Mouse (Mus musculus): ENCODE measurements around the gene Cers6. TPM values are rescaled to one million over a fixed set of nuclear protein-coding genes. Genes with fewer than 3 reads are reported as not detected.

Cers6 gene
- polyA plus RNA-seq, 1 experiment from 2014 or later, result 8.4 TPM

GRCm38 (mm10) chr2:69049179-69049578 is 187.9 kb downstream of the Cers6 start:
- 76% methylated on average over 7 of the region's 7 CpGs for WGBS (ENCODE audit: insufficient replicate concordance)
- Histone ChIP-seq H3K27me3 (no peaks in the 10 kb centered on the region), H3K36me3 (replicated peaks) (no peaks in the 10 kb centered on the region), H3K27ac (replicated peaks) (no peak overlapping the region), H3K9ac (no peak overlapping the region), H3K4me3 (replicated peaks) (no peak overlapping the region), H3K9me3 (replicated peaks) (no peaks in the 10 kb centered on the region), H3K4me1 (replicated peaks) (no peaks in the 10 kb centered on the region), H3K4me2 (no peak overlapping the region)
- no peak for ATAC-seq (ENCODE audit: insufficient read depth)

- H3K36me3 ChIP-seq (replicated peaks), result no peaks in the 10 kb centered on the region
- no peak for ATAC-seq (ENCODE audit: insufficient read depth)
- H3K4me1 ChIP-seq (replicated peaks), result no peaks in the 10 kb centered on the region
- H3K9ac ChIP-seq, result no peak overlapping the region
- no peak overlapping the region for H3K4me2 ChIP-seq
- H3K9me3 ChIP-seq (replicated peaks), result no peaks in the 10 kb centered on the region
- no peak overlapping the region for H3K4me3 ChIP-seq (replicated peaks)
- 74% methylated on average over 4 of the region's 4 CpGs for WGBS (ENCODE audit: insufficient replicate concordance)
- H3K27me3 ChIP-seq, result no peaks in the 10 kb centered on the region
- no peak overlapping the region for H3K27ac ChIP-seq (replicated peaks)
Observed at GRCm38 (mm10) chr2:69050189-69050588, 188.9 kb downstream of the Cers6 start.

- Histone ChIP-seq H3K9me3 (replicated peaks) (no peaks in the 10 kb centered on the region), H3K4me2 (no peak overlapping the region), H3K36me3 (replicated peaks) (no peaks in the 10 kb centered on the region), H3K27me3 (no peaks in the 10 kb centered on the region), H3K9ac (no peak overlapping the region), H3K4me3 (replicated peaks) (no peak overlapping the region), H3K27ac (replicated peaks) (no peak overlapping the region), H3K4me1 (replicated peaks) (no peaks in the 10 kb centered on the region)
- no peak; the same call in 1 of the 2 replicates for ATAC-seq (ENCODE audit: insufficient read depth)
- 22% methylated on average over 1 of the region's 1 CpGs for WGBS (ENCODE audit: insufficient replicate concordance)
Observed at GRCm38 (mm10) chr2:69051596-69051995, 190.4 kb downstream of the Cers6 start.

- Histone ChIP-seq H3K4me3 (replicated peaks) (no peak overlapping the region), H3K27me3 (no peaks in the 10 kb centered on the region), H3K9me3 (replicated peaks) (no peaks in the 10 kb centered on the region), H3K36me3 (replicated peaks) (no peaks in the 10 kb centered on the region), H3K4me2 (no peak overlapping the region), H3K9ac (no peak overlapping the region), H3K27ac (replicated peaks) (no peak overlapping the region), H3K4me1 (replicated peaks) (no peaks in the 10 kb centered on the region)
- WGBS (ENCODE audit: insufficient replicate concordance), result 70% methylated on average over 4 of the region's 4 CpGs
- no peak for ATAC-seq (ENCODE audit: insufficient read depth)
Observed at GRCm38 (mm10) chr2:69053210-69053858, 192.1 kb downstream of the Cers6 start.

GRCm38 (mm10) chr2:69054279-69054678 is 193.0 kb downstream of the Cers6 start:
- no peak overlapping the region for H3K4me3 ChIP-seq (replicated peaks)
- no peak overlapping the region for H3K4me2 ChIP-seq
- WGBS (ENCODE audit: insufficient replicate concordance), result 63% methylated on average over 4 of the region's 4 CpGs
- no peaks in the 10 kb centered on the region for H3K27me3 ChIP-seq
- H3K36me3 ChIP-seq (replicated peaks), result no peaks in the 10 kb centered on the region
- ATAC-seq (ENCODE audit: insufficient read depth), result no peak
- no peaks in the 10 kb centered on the region for H3K4me1 ChIP-seq (replicated peaks)
- no peaks in the 10 kb centered on the region for H3K9me3 ChIP-seq (replicated peaks)
- no peak overlapping the region for H3K9ac ChIP-seq
- H3K27ac ChIP-seq (replicated peaks), result no peak overlapping the region

- no peak overlapping the region for H3K9ac ChIP-seq
- H3K27me3 ChIP-seq, result no peaks in the 10 kb centered on the region
- H3K36me3 ChIP-seq (replicated peaks), result no peaks in the 10 kb centered on the region
- no peak overlapping the region for H3K4me2 ChIP-seq
- H3K27ac ChIP-seq (replicated peaks), result no peak overlapping the region
- WGBS (ENCODE audit: insufficient replicate concordance), result 72% methylated on average over 6 of the region's 6 CpGs
- no peaks in the 10 kb centered on the region for H3K9me3 ChIP-seq (replicated peaks)
- ATAC-seq (ENCODE audit: insufficient read depth), result no peak
- H3K4me3 ChIP-seq (replicated peaks), result no peak overlapping the region
- H3K4me1 ChIP-seq (replicated peaks), result no peaks in the 10 kb centered on the region
Observed at GRCm38 (mm10) chr2:69055174-69055573, 193.9 kb downstream of the Cers6 start.

- no peak overlapping the region for H3K4me2 ChIP-seq
- ATAC-seq (ENCODE audit: insufficient read depth), result no peak
- no peaks in the 10 kb centered on the region for H3K9me3 ChIP-seq (replicated peaks)
- H3K36me3 ChIP-seq (replicated peaks), result no peaks in the 10 kb centered on the region
- H3K4me3 ChIP-seq (replicated peaks), result no peak overlapping the region
- H3K9ac ChIP-seq, result no peak overlapping the region
- H3K27ac ChIP-seq (replicated peaks), result no peak overlapping the region
- H3K4me1 ChIP-seq (replicated peaks), result no peaks in the 10 kb centered on the region
- no peaks in the 10 kb centered on the region for H3K27me3 ChIP-seq
Observed at GRCm38 (mm10) chr2:69061313-69061712, 200.1 kb downstream of the Cers6 start.

- Histone ChIP-seq H3K4me2 (no peak overlapping the region), H3K27ac (replicated peaks) (no peak overlapping the region), H3K9ac (no peak overlapping the region), H3K27me3 (no peaks in the 10 kb centered on the region), H3K36me3 (replicated peaks) (no peaks in the 10 kb centered on the region), H3K4me3 (replicated peaks) (no peak overlapping the region), H3K9me3 (replicated peaks) (no peaks in the 10 kb centered on the region), H3K4me1 (replicated peaks) (no peaks in the 10 kb centered on the region)
- ATAC-seq (ENCODE audit: insufficient read depth), result no peak
- WGBS (ENCODE audit: insufficient replicate concordance), result 73% methylated on average over 5 of the region's 5 CpGs
Observed at GRCm38 (mm10) chr2:69061910-69062689, 200.9 kb downstream of the Cers6 start.

GRCm38 (mm10) chr2:69064759-69065158 is 203.5 kb downstream of the Cers6 start:
- Histone ChIP-seq H3K27ac (replicated peaks) (no peak overlapping the region), H3K4me2 (no peak overlapping the region), H3K4me1 (replicated peaks) (no peaks in the 10 kb centered on the region), H3K27me3 (no peaks in the 10 kb centered on the region), H3K9ac (no peak overlapping the region), H3K36me3 (replicated peaks) (no peaks in the 10 kb centered on the region), H3K4me3 (replicated peaks) (no peak overlapping the region), H3K9me3 (replicated peaks) (no peaks in the 10 kb centered on the region)
- WGBS (ENCODE audit: insufficient replicate concordance), result 70% methylated on average over 6 of the region's 6 CpGs
- ATAC-seq (ENCODE audit: insufficient read depth), result no peak

- 0 out of 2 replicates have a peak, but pooled peaks cover 3% of the 10 kb centered on the region for H3K36me3 ChIP-seq (replicated peaks)
- H3K9ac ChIP-seq, result no peak overlapping the region
- no peak overlapping the region for H3K27ac ChIP-seq (replicated peaks)
- WGBS (ENCODE audit: insufficient replicate concordance), result 53% methylated on average over 7 of the region's 7 CpGs
- H3K27me3 ChIP-seq, result no peaks in the 10 kb centered on the region
- no peak overlapping the region for H3K4me2 ChIP-seq
- ATAC-seq (ENCODE audit: insufficient read depth), result no peak
- no peak overlapping the region for H3K4me3 ChIP-seq (replicated peaks)
- H3K4me1 ChIP-seq (replicated peaks), result no peaks in the 10 kb centered on the region
- no peaks in the 10 kb centered on the region for H3K9me3 ChIP-seq (replicated peaks)
Observed at GRCm38 (mm10) chr2:69071440-69072235, 210.4 kb downstream of the Cers6 start.

- Histone ChIP-seq H3K4me3 (replicated peaks) (no peak overlapping the region), H3K4me2 (no peak overlapping the region), H3K36me3 (replicated peaks) (no peaks in the 10 kb centered on the region), H3K27ac (replicated peaks) (no peak overlapping the region), H3K27me3 (no peaks in the 10 kb centered on the region), H3K4me1 (replicated peaks) (no peaks in the 10 kb centered on the region), H3K9ac (no peak overlapping the region), H3K9me3 (replicated peaks) (no peaks in the 10 kb centered on the region)
- 71% methylated on average over 3 of the region's 3 CpGs for WGBS (ENCODE audit: insufficient replicate concordance)
- ATAC-seq (ENCODE audit: insufficient read depth), result no peak
Observed at GRCm38 (mm10) chr2:69077189-69077588, 215.9 kb downstream of the Cers6 start.
